Mouse (Mus musculus): ENCODE results near the gene Cldnd2.

The Cldnd2 gene

DNA sequence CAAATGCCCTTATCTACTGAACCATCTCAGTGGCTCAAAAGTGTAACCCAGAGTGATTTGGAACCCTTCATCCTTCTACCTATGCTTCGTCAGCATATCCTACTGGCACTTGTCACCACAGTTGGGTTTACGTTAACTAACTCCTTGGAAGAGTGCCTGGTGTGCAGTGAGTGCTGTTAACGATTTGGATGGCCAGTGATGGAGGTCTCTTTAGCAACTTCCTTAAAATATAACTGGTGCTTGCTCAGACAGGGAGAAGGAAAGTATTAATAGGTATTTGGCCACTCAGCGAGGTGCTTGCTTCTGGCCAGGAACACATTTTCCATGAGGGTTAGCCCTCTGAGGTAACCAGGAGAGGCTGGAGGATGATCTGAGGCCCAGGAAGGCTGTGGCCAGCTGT is 7.2 kb downstream of the Cldnd2 start:
- no peak for DNase-seq (ENCODE audit: low read depth)

GRCm38 (mm10) chr7:43448246-43448645 is 7.7 kb downstream of the Cldnd2 start:
- no peak for DNase-seq (ENCODE audit: low read depth)

DNA sequence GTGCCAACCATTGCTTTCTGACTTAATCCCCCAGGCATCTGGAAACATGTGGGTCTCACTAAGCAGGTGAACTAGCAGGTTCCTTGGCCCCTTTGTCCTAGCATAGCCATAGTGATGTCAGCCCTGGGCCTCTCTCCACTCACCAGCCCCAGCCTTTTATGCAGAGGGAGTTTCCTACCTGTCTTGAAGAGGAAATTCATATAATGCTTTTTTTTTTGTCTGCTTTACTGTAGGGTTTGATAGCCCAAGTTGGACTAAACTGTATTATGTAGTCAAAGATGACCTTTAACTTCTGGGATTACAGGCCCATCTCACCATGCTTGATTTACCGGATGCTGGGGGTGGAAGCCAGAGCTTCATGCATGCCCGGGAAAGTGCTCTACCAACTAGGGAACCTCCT is 9.2 kb downstream of the Cldnd2 start:
- no peak for DNase-seq (ENCODE audit: low read depth)

DNA sequence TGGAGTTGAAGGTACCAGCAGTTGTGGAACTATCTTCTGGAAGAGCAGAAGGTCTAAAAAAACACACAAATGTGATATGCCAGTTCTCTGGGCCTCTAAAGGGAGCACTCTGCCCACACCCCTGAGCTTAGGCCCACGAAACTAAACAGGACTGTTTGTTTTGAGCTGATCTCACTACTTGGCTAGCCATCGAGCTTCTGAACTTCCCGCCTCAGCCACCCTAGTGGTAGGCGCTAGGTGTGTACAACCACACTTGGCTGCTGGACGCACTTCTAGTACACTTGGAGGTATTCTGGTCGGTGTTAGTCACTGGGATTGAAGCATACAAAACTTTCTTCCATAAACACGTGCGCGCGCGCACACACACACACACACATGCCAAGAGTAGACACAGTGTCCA is 11.1 kb downstream of the Cldnd2 start:
- DNase-seq (ENCODE audit: low read depth): no peak

- DNase-seq (ENCODE audit: low read depth): peak; percentile 73
Measured at GRCm38 (mm10) chr7:43452609-43453008, 12.0 kb downstream of the Cldnd2 start.

DNA sequence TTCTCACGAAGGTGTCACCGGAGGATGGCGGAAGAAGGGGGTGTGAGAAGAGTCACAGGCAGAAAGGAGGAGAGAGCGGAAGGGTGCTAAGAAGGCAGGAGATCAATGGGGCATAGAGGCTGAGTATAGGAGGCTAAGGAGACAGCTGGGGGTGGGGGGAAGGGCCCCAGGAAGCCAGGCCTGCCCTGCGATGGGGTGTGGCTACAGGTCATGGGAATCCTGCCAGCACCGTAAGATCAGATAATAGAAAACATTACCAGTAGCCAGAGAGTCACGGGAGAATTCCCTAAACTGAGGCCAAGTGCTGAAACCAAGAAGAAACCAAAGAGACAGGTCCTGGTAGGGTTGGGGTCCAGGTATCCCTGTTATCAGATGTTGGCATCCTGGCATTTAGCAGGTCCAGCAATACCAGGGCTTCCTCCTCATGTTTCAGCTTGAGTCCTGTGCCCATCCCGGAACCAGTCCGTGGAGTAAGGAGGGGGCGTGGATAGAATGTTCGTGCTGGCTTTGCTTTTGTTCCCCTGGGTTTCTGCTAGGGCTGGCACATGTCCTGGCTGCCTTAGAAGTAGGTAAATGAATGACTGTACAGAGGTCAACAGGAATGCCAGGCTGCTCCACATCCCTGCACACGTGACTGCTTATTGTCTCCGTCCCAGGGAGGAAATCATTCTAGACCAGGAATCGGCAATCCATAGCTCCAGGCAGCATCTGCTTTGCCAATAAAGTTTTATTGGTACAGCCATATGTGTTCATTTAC is 13.2 kb downstream of the Cldnd2 start:
- no peak for DNase-seq (ENCODE audit: low read depth)

- no peak for DNase-seq (ENCODE audit: low read depth)
Measured at GRCm38 (mm10) chr7:43454371-43454770, 13.8 kb downstream of the Cldnd2 start.

GRCm38 (mm10) chr7:43462851-43463250 is 22.3 kb downstream of the Cldnd2 start, which contains the start of gene Vsig10l:
Gene Vsig10l (plus strand): TSS chr7:43463151.
- no peak for DNase-seq (ENCODE audit: low read depth)

DNA sequence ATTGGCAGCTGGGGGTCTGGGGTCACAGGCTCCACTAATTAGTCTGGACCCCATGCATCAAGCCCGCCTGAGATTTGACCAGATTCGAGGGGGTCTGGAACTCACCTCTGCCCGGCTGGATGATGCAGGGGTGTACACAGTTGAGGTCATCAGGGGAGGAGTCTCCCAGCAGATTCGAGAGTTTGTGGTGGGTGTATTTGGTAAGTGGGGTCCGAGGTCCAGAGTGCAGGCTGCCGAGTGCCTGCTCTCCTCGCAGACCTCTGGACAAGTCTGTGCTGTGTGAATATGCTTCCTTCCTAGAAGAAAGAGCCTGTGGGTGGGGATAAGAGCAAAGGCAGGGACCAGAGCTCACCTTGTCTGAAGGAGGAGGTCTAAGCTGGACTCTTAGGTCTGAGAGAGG is 23.4 kb downstream of the Cldnd2 start:
- no peak for DNase-seq (ENCODE audit: low read depth)

GRCm38 (mm10) chr7:43464864-43465343 is 24.3 kb downstream of the Cldnd2 start:
- DNase-seq (ENCODE audit: low read depth): no peak

- peak; percentile 93 for DNase-seq (ENCODE audit: low read depth)
Measured at GRCm38 (mm10) chr7:43465344-43466098, 24.9 kb downstream of the Cldnd2 start.

DNA sequence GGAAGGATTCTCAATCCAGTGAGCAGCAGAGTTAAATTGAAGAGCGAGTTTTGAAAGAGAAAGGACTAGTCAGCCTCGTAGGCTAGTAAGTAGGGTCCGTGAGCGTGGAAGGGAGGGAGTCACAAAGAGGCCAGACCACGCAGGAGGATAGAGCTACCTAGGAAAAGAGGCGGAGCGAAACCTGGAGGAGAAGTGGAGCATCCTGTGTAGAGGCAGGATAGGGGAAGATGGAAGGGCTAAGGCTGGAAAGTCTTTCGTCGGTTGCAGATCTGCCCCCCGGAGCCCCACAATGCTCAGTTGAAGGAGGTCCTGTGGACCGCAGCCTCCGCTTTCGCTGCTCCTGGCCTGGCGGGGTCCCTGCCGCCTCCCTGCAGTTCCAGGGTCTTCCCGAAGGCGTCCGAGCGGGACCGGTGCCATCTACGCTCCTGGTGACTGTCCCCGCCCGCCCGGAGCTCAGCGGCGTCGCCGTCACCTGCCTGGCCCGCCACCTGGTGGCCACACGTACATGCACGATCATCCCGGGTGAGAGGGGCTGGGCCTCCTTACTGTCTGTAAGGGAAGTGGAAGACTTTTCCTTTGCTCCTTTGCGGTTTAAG is 25.6 kb downstream of the Cldnd2 start:
- DNase-seq (ENCODE audit: low read depth): peak; percentile 71

DNA sequence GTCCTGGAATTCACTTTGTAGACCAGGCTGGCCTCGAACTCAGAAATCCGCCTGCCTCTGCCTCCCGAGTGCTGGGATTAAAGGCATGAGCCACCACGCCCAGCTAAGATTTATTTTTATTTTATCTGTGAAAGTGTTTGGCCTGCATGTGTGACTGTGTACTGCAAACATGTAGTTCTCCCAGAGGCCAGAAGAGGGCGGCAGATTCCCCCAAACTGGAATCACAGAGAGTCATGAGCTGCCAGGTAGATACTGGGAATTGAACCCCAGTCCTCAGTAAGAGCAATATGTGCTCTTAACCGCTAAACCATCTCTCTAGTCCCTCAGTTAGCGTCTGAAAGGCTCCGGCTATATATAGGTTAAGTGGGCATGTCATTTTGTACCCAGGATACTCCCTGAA is 29.8 kb downstream of the Cldnd2 start:
- peak; percentile 44 for DNase-seq (ENCODE audit: low read depth)

DNA sequence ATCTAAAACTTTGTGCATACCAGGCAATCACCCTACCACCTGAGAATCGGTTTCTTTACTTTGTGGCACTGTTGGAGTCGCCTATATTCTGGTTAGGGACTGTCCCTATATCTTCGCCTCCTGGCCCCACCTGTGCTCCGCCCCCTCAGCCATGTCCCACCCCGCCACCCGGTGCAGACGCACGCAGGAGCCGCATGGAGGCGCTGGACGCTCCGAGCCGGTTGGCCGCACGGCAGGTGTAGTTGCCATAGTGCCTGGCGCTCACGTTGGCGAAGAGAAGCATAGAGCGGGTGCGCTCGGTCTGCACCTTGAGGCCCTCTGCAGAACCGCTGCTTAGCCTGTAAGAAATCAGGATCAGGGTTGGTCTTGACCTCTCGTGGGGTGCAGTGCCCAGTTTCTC is 35.1 kb downstream of the Cldnd2 start:
- DNase-seq (ENCODE audit: low read depth): no peak

- no peak for DNase-seq (ENCODE audit: low read depth)
Measured at GRCm38 (mm10) chr7:43476376-43476775, 35.8 kb downstream of the Cldnd2 start.

DNA sequence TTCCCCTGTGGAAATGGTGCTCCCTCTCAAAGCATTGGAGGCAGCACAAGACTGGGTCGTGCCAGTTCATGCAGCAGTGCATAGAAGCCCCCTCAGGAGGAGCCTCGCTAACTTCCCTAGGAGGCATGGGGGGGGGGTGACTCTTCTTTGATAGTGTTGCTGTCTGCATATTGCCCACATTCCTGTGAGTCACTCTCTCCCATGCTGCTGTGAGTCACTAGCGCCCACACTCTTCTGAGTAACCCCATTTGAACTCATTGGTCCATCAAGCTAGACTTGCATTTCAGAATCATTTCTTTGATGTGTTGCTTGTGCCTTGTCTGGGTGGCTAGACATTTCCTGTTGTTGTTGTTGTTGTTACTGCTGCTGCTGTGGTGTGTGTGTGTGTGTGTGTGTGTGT is 40.6 kb downstream of the Cldnd2 start:
- DNase-seq (ENCODE audit: low read depth): no peak

DNA sequence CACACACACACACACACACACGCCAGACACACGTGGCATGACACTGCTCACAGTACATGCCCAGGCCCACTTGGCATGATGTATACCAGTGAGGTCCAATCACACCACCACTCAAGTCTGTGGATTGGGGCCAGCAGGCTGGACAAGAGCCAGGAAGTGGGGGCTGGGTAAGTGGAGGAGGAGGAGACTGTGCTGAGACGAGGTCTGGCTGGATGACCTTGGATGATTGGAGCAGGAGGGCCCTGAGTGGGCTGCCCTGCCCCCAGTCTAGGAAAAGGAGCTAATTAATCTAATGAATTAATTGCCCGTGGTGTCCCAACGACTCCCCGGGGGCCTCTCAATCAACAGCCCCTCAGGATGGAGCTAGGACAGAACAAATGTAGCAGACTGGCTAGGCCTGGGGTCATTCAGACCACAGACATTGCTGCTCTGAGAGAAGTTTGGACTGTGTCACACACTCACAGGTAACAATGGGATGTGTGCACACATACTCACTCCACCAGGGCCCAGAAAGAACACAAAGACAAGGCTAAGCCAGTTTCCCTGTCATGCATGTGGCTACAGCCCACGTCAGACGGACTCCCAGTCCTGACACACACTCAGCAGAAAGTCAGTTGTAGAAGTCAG is 41.6 kb downstream of the Cldnd2 start:
- DNase-seq (ENCODE audit: low read depth): no peak

DNA sequence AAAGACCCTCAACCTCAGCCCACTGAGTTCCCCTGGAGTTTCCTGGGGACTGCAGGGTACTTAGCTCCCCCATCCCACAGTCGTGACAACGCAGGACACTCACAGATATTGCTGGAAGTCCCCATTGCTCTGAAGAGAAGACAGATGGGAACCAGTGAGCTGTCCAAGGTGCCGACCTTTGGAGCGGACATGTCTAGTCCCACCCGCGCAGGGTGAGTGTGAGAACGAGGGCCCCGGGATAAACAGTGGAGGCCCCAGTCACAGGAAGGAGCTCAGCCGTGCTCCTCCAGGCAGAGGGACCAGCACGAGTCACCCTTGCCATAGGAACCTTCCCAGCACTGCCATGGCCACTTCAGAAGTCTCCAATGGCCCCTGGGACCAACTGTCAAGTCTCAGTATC is 42.7 kb downstream of the Cldnd2 start:
- no peak for DNase-seq (ENCODE audit: low read depth)

- DNase-seq (ENCODE audit: low read depth): no peak
Measured at GRCm38 (mm10) chr7:43488646-43489045, 48.1 kb downstream of the Cldnd2 start.

DNA sequence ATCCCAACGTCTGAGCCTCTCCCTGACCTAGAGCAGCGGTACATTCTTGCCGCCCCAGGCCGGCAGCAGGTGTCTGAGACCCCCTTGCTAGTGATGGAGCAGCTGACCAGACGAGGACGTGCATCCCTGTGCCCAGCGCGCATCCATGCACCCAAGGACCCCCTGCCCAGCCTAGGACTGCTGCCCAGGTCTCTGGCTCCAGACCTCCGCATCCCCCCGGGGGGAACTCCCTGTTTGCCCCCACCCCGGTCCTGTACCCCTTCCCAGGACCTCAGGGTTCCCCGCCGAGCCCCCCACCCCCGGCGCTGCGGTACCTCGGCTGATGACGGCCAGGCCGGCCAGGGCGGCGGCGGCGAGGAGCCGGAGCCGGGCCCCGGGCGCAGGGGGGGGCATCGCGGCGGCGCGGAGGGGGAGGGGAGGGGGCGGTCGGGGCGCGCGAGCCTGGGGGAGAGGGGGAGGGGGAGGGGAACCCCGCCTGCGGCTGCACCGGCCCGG is 49.1 kb downstream of the Cldnd2 start, which contains the start of gene Iglon5:
TSS of gene Iglon5 (minus strand) at position 445 of the 495 bp plus-strand sequence.
- no peak for DNase-seq (ENCODE audit: low read depth)

- no peak for DNase-seq (ENCODE audit: low read depth)
Measured at GRCm38 (mm10) chr7:43490182-43490584, 49.6 kb downstream of the Cldnd2 start.

- DNase-seq (ENCODE audit: low read depth): no peak
Measured at GRCm38 (mm10) chr7:43490861-43491260, 50.3 kb downstream of the Cldnd2 start.

Measured in c-Kit-positive CD71-negative TER-119-negative erythroid progenitor cells, embryonic 14.5 days (primary cell).